In the genomic region with DNA sequence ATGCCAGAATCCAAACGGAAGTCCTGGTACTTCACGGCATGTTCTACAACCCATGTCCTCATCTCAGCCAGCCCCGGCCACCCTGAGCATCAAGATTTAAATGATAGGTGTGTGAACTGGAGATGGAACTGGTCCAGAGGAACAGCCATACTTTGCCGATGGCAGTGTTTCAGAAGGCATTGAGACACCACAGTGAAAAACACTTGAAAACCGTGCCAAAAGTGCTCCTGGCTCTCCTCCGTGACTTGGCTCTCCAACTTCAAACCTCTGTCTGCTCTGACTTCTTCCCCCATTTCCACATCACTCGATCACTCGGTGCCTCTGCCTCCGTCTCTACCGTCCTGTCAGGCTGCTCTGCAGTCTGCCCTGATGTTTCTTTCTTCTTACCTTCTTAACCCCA, we compare ENCODE assay signal across 23 mouse cellular contexts. TPM values are rescaled to one million over a fixed set of nuclear protein-coding genes. Genes with fewer than 3 reads are reported as not detected.
"Had no signal": no experiment of that assay in that cellular context is flagged by ENCODE, and none has a peak within 500 bp of the region (broad histone marks: within the 10 kb centered on the region; RNA-seq: fewer than 3 reads in every experiment).

No protein-coding gene starts in this region.

- H3K9ac ChIP-seq: kidney, embryonic 15.5 days; limb, embryonic 13.5 days; liver, embryonic 14.5 days; midbrain, embryonic 15.5 days; neural tube, embryonic 12.5 days had no signal

- H3K4me1 ChIP-seq: kidney, embryonic 15.5 days; limb, embryonic 13.5 days; midbrain, embryonic 15.5 days; neural tube, embryonic 12.5 days had no signal

- H3K9me3 ChIP-seq: kidney, embryonic 15.5 days; limb, embryonic 13.5 days; midbrain, embryonic 15.5 days; neural tube, embryonic 12.5 days had no signal

- H3K4me3 ChIP-seq: kidney, embryonic 15.5 days; limb, embryonic 13.5 days; megakaryocyte, embryonic 14.5 days; midbrain, embryonic 15.5 days; neural tube, embryonic 12.5 days had no signal

- DNase-seq: kidney, postnatal 14 days; left cerebral cortex, postnatal 4 days; lung, adult 18-20 months; lung, postnatal 4 days; thymus, adult 18-20 months; thymus, postnatal 25 days had no signal

- H3K27me3 ChIP-seq: limb, embryonic 13.5 days; midbrain, embryonic 15.5 days; neural tube, embryonic 12.5 days had no signal

- ATAC-seq: midbrain, embryonic 15.5 days had no signal

- H3K36me3 ChIP-seq: kidney, embryonic 15.5 days; limb, embryonic 13.5 days; midbrain, embryonic 15.5 days; neural tube, embryonic 12.5 days had no signal

- H3K27ac ChIP-seq: kidney, embryonic 15.5 days; limb, embryonic 13.5 days; midbrain, embryonic 15.5 days; neural tube, embryonic 12.5 days; stomach, postnatal 0 days had no signal

- H3K4me2 ChIP-seq: kidney, embryonic 15.5 days; limb, embryonic 13.5 days; midbrain, embryonic 11.5 days; midbrain, embryonic 15.5 days; neural tube, embryonic 12.5 days had no signal

RNA-seq across cellular contexts. Expression of a gene that starts 10.6 kb away (rescaled TPM):
- total RNA-seq: layer of hippocampus, adult 8-10 months; layer of hippocampus, postnatal 14 days; left cerebral cortex, adult 18-20 months; left cerebral cortex, postnatal 10 days; left cerebral cortex, postnatal 4 days; monocyte, adult 5-6 weeks; neutrophil, adult 5-6 weeks had no signal
- polyA plus RNA-seq: kidney, embryonic 15.5 days; large intestine, adult 2 months; limb, embryonic 13.5 days; liver, embryonic 14.5 days; lung, embryonic 16.5 days; midbrain, embryonic 11.5 days; midbrain, embryonic 15.5 days; neural tube, embryonic 12.5 days; stomach, postnatal 0 days; urinary bladder, adult 2 months had no signal

RNA-seq across cellular contexts. Expression of a gene that starts 13.6 kb away (rescaled TPM):
- total RNA-seq: layer of hippocampus, postnatal 14 days; left cerebral cortex, adult 18-20 months; left cerebral cortex, postnatal 10 days; left cerebral cortex, postnatal 4 days; monocyte, adult 5-6 weeks; neutrophil, adult 5-6 weeks had no signal
- polyA plus RNA-seq: large intestine, adult 2 months; limb, embryonic 13.5 days; liver, embryonic 14.5 days; midbrain, embryonic 11.5 days; midbrain, embryonic 15.5 days; neural tube, embryonic 12.5 days had no signal

RNA-seq across cellular contexts. Expression of a gene that starts 48.8 kb away (rescaled TPM):
- total RNA-seq: layer of hippocampus, adult 8-10 months; layer of hippocampus, postnatal 14 days; left cerebral cortex, adult 18-20 months; left cerebral cortex, postnatal 10 days; left cerebral cortex, postnatal 4 days; monocyte, adult 5-6 weeks; neutrophil, adult 5-6 weeks had no signal
- polyA plus RNA-seq: kidney, embryonic 15.5 days; large intestine, adult 2 months; limb, embryonic 13.5 days; liver, embryonic 14.5 days; lung, embryonic 16.5 days; midbrain, embryonic 11.5 days; midbrain, embryonic 15.5 days; neural tube, embryonic 12.5 days; stomach, postnatal 0 days; urinary bladder, adult 2 months had no signal
